Mouse (Mus musculus) limb, embryonic 11.5 days (tissue): ENCODE measurements around the gene Olfr304. TPM values are rescaled to one million over a fixed set of nuclear protein-coding genes. Genes with fewer than 3 reads are reported as not detected.
"Not testable (repeated sequence)": the region's sequence is repeated elsewhere in the genome, so short reads cannot be mapped to it uniquely, and the experiment has no call there.

Experiments used
- ATAC-seq: fragments of 200-750 bp; cut with Nextera tagmentation; 2 replicates; pipeline ENCODE4 v1.8.0; 2017; ENCODE audit warnings: low read depth; ENCODE audit not compliant: insufficient number of reproducible peaks, low FRiP score, low TSS enrichment
- DNase-seq: peaks from one replicate; pipeline ENCODE4 v3.0.0-alpha.2; 2015; ENCODE audit warnings: low spot score
- H3K27ac ChIP-seq: fragments of 300-500 bp; sonication (generic); replicated peaks from 2 replicates; pipeline ENCODE4 v1.5.1; 2014; ENCODE audit warnings: low read depth, mild to moderate bottlenecking, low read length
- H3K27me3 ChIP-seq: fragments of 300-500 bp; sonication (generic); 2 replicates; pipeline ENCODE4 v1.6.1; 2014; ENCODE audit warnings: mild to moderate bottlenecking, low read length, mixed read lengths; ENCODE audit not compliant: control insufficient read depth, insufficient read depth
- H3K36me3 ChIP-seq: fragments of 300-500 bp; sonication (generic); 2 replicates; pipeline ENCODE4 v1.6.1; 2014; ENCODE audit warnings: mild to moderate bottlenecking, low read length, moderate library complexity, mixed read lengths; ENCODE audit not compliant: control insufficient read depth, insufficient read depth
- H3K4me1 ChIP-seq: fragments of 300-500 bp; sonication (generic); 2 replicates; pipeline ENCODE4 v1.6.1; 2014; ENCODE audit warnings: low read length, mixed read lengths; ENCODE audit not compliant: control insufficient read depth, insufficient read depth
- H3K4me2 ChIP-seq: fragments of 300-500 bp; sonication (generic); 2 replicates; pipeline ENCODE4 v1.6.1; 2014; ENCODE audit warnings: low read depth, mild to moderate bottlenecking, moderate library complexity; ENCODE audit not compliant: severe bottlenecking
- H3K4me3 ChIP-seq: fragments of 300-500 bp; sonication (generic); 2 replicates; pipeline ENCODE4 v1.5.1; 2014; ENCODE audit warnings: low read depth, low read length
- H3K9ac ChIP-seq: fragments of 300-500 bp; sonication (generic); 2 replicates; pipeline ENCODE4 v1.6.1; 2014; ENCODE audit warnings: mild to moderate bottlenecking, low read length
- H3K9me3 ChIP-seq: fragments of 300-500 bp; sonication (generic); 2 replicates; pipeline ENCODE4 v1.6.1; 2016; ENCODE audit warnings: low read length; ENCODE audit not compliant: control insufficient read depth
- WGBS: fragments of 180-500 bp; shearing (Covaris S2); extraction: QIAGEN DNeasy Blood & Tissue Kit; methylation state at CpG from one replicate; pipeline ENCODE4 v1.1.7; 2014; 5-methylcytosine and 5-hydroxymethylcytosine counted together
- polyA plus RNA-seq: library from polyadenylated mRNA; unstranded; fragments of >200 nt; fragmentation: Nextera tagmentation; extraction: Ambion mirVana; gene quantifications from 2 replicates; pipeline ENCODE4 v1.2.1, GENCODE M21; 2014

Gene Olfr304
- polyA plus RNA-seq = not detected in 2 replicates

- no peak for ATAC-seq
- Histone ChIP-seq H3K36me3 (no peaks in the 10 kb centered on the region), H3K27ac (no peak within 1 kb of the TSS), H3K4me2 (no peak within 1 kb of the TSS), H3K27me3 (no peaks in the 10 kb centered on the region), H3K4me1 (no peaks in the 10 kb centered on the region), H3K9ac (no peak within 1 kb of the TSS), H3K4me3 (no peak within 1 kb of the TSS), H3K9me3 (no peaks in the 10 kb centered on the region)
- WGBS = 78% methylated on average over 1 of the region's 1 CpGs
- no peak for DNase-seq
These were observed at the start of gene Olfr304 for GRCm38 (mm10) chr7:86386558-86386957. Olfr304 (minus strand) TSS chr7:86386658.

GRCm38 (mm10) chr7:86403546-86403945 lies 17.1 kb upstream of the Olfr304 start, which contains the start of gene Olfr301:
Olfr301 (plus strand) TSS chr7:86403846.
- no peaks in the 10 kb centered on the region for H3K27me3 ChIP-seq
- H3K9me3 ChIP-seq = no peaks in the 10 kb centered on the region
- no peaks in the 10 kb centered on the region for H3K36me3 ChIP-seq
- DNase-seq (no peak), ATAC-seq (no peak)
- no peak within 1 kb of the TSS for H3K4me2 ChIP-seq
- H3K4me1 ChIP-seq = no peaks in the 10 kb centered on the region
- no peak within 1 kb of the TSS for H3K27ac ChIP-seq
- H3K4me3 ChIP-seq = no peak within 1 kb of the TSS
- 88% methylated on average over 2 of the region's 2 CpGs for WGBS
- no peak within 1 kb of the TSS for H3K9ac ChIP-seq

GRCm38 (mm10) chr7:86397689-86398088 lies 11.2 kb upstream of the Olfr304 start, which contains the start of gene Olfr303:
Olfr303 (minus strand) TSS chr7:86397789.
- no peaks in the 10 kb centered on the region for H3K4me1 ChIP-seq
- H3K9ac ChIP-seq = no peak within 1 kb of the TSS
- DNase-seq (no peak), ATAC-seq (no peak)
- H3K9me3 ChIP-seq = no peaks in the 10 kb centered on the region
- no peaks in the 10 kb centered on the region for H3K27me3 ChIP-seq
- H3K27ac ChIP-seq = no peak within 1 kb of the TSS
- H3K4me2 ChIP-seq = no peak within 1 kb of the TSS
- no peak within 1 kb of the TSS for H3K4me3 ChIP-seq
- H3K36me3 ChIP-seq = no peaks in the 10 kb centered on the region

- 76% methylated on average over 3 of the region's 3 CpGs for WGBS
These were observed 689 bp downstream of the Olfr304 start for GRCm38 (mm10) chr7:86385769-86386168.

GRCm38 (mm10) chr7:86366828-86367227 lies 19.6 kb downstream of the Olfr304 start, which contains the start of gene Olfr305:
Olfr305 (minus strand) TSS chr7:86366928.
- no peak within 1 kb of the TSS for H3K27ac ChIP-seq

More at GRCm38 (mm10) chr7:86385769-86386168, 689 bp downstream of the Olfr304 start:
- Histone ChIP-seq H3K27ac (no peak overlapping the region), H3K4me2 (no peak overlapping the region), H3K4me1 (no peaks in the 10 kb centered on the region), H3K9ac (no peak overlapping the region), H3K36me3 (no peaks in the 10 kb centered on the region), H3K27me3 (no peaks in the 10 kb centered on the region), H3K4me3 (no peak overlapping the region), H3K9me3 (no peaks in the 10 kb centered on the region)
- no peak for ATAC-seq
- no peak for DNase-seq

GRCm38 (mm10) chr7:86346296-86346695 lies 40.2 kb downstream of the Olfr304 start:
- H3K4me3 ChIP-seq, H3K9ac ChIP-seq, H3K9me3 ChIP-seq, DNase-seq, H3K4me2 ChIP-seq, H3K27me3 ChIP-seq, H3K27ac ChIP-seq, ATAC-seq, H3K36me3 ChIP-seq, H3K4me1 ChIP-seq: not testable (repeated sequence)
- WGBS = 92% methylated on average over 9 of the region's 9 CpGs

More at GRCm38 (mm10) chr7:86366828-86367227, 19.6 kb downstream of the Olfr304 start, which contains the start of gene Olfr305:
- Histone ChIP-seq H3K27me3 (no peaks in the 10 kb centered on the region), H3K36me3 (no peaks in the 10 kb centered on the region), H3K4me2 (no peak within 1 kb of the TSS), H3K4me3 (no peak within 1 kb of the TSS), H3K4me1 (no peaks in the 10 kb centered on the region), H3K9me3 (no peaks in the 10 kb centered on the region), H3K9ac (no peak within 1 kb of the TSS)
- DNase-seq (no peak), ATAC-seq (no peak)
- 88% methylated on average over 1 of the region's 1 CpGs for WGBS

DNA sequence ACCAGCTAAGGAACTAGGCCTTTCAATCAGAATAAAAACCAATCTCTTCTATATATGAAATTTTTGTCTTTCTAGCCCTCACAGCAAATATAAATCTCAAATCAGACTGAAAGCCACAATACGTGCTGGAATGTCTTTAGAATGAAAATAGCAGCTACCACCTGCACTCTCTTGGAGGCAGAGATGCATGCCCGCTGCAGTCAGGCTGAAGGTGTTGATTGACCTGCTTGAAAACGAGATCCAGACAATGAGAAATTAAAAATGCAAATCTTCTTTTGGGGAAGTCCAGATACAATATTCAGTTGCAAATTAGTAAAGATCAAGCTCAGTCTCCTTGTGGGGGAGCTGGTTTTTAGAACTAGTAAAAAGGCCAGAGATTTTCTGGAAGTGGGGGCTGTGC lies 42.2 kb downstream of the Olfr304 start:
- Histone ChIP-seq H3K27me3 (no peaks in the 10 kb centered on the region), H3K36me3 (no peaks in the 10 kb centered on the region), H3K27ac (no peak overlapping the region), H3K4me1 (no peaks in the 10 kb centered on the region), H3K4me2 (no peak overlapping the region), H3K4me3 (no peak overlapping the region), H3K9ac (no peak overlapping the region), H3K9me3 (no peaks in the 10 kb centered on the region)
- WGBS = 64% methylated on average over 3 of the region's 3 CpGs
- DNase-seq (no peak), ATAC-seq (no peak)

DNA sequence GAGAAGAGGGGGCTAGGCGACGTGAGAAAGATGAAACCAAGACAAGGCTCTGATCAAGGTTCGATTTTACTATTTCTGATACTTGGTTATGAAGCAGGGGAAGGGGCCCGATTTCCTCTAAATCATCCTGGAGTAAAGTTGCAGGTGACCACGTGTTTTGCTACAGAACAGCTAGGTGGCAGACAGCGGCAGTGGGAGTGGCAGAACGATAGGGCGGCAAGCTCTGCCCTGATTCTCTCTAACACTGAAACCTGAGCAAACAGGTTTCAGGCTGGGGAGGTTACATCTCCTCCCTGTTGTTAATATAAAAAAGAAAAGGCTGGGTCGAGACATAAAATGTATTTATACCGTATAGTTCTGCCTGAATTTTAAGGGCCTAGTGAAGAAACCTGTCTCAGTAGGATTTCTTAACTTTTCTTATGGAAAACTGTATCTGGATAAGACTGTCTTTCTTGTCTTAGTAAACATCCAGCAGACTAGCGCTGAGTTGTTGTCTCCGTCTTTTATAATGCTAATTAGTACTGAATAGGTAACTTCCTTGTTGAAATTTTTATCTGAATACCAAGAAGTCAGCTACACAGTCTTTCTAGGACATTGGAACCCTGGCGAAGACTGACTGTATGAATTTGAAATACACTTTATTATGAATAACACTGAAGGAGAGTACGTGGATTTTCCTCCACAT lies 43.4 kb downstream of the Olfr304 start:
- Histone ChIP-seq H3K4me2 (no peak overlapping the region), H3K9ac (no peak overlapping the region), H3K9me3 (no peaks in the 10 kb centered on the region), H3K27me3 (no peaks in the 10 kb centered on the region), H3K4me1 (no peaks in the 10 kb centered on the region), H3K4me3 (no peak overlapping the region), H3K36me3 (no peaks in the 10 kb centered on the region), H3K27ac (no peak overlapping the region)
- no peak for DNase-seq
- no peak for ATAC-seq
- 77% methylated on average over 14 of the region's 14 CpGs for WGBS
